Mouse (Mus musculus) hematopoietic stem cell, adult 5-6 weeks (primary cell): Measurements from ENCODE around the gene Cnnm4. TPM values are rescaled to one million over a fixed set of nuclear protein-coding genes. Genes with fewer than 3 reads are reported as not detected.

Experiments used
- ATAC-seq, 2 experiments: fragments of 125-278 bp in 1 of 2; replicated peaks in 1 of 2; 2 replicates each; pipeline ENCODE4 v1.8.0; 2016 to 2017; ENCODE audit warnings: inconsistent platforms in 2 of 2, mild to moderate bottlenecking in 2 of 2, moderate number of reproducible peaks in 2 of 2, low read depth in 1 of 2, moderate TSS enrichment in 1 of 2; ENCODE audit not compliant: low FRiP score in 2 of 2, poor library complexity in 2 of 2, severe bottlenecking in 2 of 2, insufficient read depth in 1 of 2, low TSS enrichment in 1 of 2
- total RNA-seq: library from RNA; stranded (forward); fragments of 172-1452, 232-1000 nt; gene quantifications from 2 replicates; pipeline ENCODE4 v1.2.3, GENCODE M21; 2017

Gene Cnnm4
- total RNA-seq = 8.7 and 9.6 TPM in 2 replicates

DNA sequence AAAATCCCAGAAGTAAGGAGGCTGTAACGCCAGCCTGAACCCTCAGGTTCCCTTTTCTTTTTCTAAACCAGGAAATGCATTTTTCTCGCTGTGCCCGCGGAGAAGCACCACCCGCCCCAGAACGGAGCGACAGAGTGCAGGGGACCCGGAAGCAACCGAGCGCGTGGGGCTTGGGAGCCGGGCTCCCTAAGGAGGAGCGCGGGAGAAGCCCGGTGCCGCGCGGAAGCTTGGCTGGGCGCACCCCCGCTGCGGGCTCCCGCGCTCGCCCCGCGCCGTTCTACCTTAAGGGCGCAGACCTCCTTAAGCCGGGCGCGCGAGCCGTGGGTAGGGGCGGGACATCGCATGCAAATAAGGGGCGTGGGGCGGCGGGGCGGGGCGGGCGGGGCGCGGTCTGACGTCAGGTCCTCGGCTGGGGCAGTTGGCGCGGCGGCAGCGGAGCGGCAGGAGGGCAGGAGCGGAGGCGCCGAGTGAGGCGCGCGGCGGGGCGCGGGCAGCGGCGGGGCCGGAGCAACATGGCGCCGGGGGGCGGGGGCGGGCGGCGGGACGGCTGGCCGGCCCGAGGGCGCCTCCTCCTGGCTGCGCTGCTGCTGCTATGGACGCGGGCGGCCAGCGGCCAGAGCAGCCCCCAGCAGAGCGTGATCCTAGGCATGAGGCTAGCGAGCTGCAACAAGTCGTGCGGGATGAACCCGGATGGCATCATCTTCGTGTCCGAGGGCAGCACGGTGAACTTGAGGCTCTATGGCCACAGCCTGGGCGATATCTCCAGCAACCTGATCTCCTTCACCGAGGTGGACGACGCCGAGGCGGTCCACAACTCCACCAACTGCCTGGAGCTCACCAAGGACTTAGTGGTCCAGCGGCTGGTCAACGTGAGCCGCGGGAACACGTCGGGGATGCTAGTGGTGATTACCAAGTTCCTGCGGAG is at the start of gene Cnnm4:
Gene Cnnm4, plus strand, starts transcription at position 440 of the 925 bp plus-strand sequence.
- peak; percentile 55 to 67 for ATAC-seq

DNA sequence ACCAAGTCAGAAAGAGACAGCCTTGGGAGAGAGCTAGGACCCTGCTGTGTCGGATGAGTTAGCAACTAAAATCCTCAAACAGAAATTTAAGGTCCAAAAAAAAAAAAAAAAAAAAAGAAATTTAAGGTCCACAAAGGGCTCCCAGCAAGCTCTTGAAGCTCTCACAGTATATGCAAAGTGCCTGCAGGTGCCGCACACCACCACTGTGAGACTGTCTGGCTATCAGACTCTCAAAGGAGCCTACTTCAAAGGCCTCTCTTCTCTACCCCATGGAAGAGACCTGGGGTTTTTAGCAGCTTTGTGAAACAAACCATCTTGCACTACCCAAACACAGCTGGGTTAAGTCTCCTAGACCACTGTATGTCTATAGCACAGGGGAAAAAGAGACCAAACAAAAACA is 41.9 kb upstream of the Cnnm4 start:
- no peak for ATAC-seq

- no peak for ATAC-seq
Observed at GRCm38 (mm10) chr1:36432999-36433398, 38.4 kb upstream of the Cnnm4 start.

GRCm38 (mm10) chr1:36433616-36434015 is 37.8 kb upstream of the Cnnm4 start:
- ATAC-seq = no peak

DNA sequence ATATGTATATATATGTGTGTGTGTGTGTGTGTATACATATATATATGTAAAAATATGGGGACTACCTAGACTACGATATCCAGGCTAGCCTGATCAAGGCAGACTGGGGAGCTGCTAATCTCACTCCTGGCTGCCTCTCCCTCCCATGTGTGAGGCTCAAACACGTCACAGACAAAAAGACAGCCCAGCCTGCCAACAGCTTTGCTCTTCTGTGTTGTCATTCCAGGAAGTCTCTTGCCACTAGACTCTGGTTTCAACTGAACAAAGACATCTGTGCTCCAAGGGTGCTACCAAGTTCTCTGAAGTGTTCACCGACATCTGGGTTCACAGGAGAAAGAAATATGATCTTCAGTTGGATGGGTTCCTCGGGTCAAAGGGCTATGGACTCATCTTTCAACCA is 36.3 kb upstream of the Cnnm4 start:
- ATAC-seq = no peak

DNA sequence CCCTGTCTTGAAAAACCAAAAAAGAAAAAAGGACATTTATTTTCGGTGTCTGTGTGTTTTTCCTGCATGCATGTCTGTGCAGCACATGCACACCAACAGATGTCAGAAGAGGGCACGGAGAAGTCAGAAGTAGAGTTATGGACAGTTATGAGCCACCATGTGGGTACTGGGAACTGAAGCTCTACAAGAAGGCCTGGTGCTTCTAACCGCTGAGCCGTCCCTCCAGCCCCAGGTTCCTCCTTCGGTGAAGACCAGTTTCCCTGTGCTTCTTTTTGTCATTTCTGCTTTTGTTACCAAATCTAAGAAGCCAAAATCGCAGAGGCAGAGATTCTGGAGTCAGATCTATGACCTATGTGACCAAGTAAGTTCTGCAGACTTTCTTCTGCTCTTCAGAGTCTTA is 34.9 kb upstream of the Cnnm4 start:
- ATAC-seq = no peak

- ATAC-seq = no peak
Observed at GRCm38 (mm10) chr1:36437223-36437622, 34.2 kb upstream of the Cnnm4 start.

GRCm38 (mm10) chr1:36441101-36441500 is 30.3 kb upstream of the Cnnm4 start:
- no peak for ATAC-seq

GRCm38 (mm10) chr1:36444471-36445464 is 26.7 kb upstream of the Cnnm4 start, which contains the start of gene Lman2l:
Gene Lman2l (minus strand): TSS chr1:36445271.
- peak; percentile 100 for ATAC-seq

DNA sequence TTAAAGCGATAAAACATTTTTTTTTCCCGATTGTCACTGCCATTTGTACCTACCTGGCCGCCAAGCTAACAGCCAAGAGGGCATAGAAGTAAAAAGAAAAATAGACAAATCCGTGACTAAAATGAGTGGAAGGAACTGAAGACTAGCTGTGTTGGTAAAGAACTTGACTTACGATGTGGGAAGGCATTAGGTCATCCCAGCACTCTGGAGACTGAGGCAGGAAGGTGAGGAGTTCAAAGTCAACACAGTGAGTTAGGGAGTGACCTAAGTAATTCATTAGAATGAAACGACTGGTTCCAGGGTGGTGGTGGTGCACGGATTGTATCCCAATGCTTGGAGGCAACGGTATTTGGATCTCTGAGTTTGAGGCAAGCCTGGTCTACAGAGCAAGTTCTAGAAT is 25.9 kb upstream of the Cnnm4 start:
- ATAC-seq = no peak

GRCm38 (mm10) chr1:36446106-36446824 is 25.2 kb upstream of the Cnnm4 start:
- ATAC-seq = peak; percentile 33 to 40; a peak in 1 of 4 replicates

DNA sequence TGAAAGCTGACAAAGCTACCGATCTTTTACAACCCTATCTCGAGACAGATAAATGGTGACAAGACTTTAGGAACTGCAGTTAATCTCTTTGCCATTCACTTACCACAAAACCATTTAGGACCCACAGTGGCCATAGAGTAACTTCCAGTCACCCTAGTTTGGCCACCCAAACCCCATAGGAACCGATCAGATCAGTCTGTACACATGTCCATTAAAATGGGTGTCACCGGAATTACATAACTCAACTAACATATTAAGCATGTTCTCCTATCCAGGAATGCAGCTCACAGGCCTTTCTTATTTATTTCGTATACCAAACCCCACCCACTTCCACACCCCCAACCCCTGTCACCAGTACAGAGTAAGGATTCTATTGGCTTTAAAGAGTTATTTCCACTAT is 24.6 kb upstream of the Cnnm4 start:
- no peak for ATAC-seq

GRCm38 (mm10) chr1:36454055-36454815 is 17.2 kb upstream of the Cnnm4 start:
- no peak for ATAC-seq

DNA sequence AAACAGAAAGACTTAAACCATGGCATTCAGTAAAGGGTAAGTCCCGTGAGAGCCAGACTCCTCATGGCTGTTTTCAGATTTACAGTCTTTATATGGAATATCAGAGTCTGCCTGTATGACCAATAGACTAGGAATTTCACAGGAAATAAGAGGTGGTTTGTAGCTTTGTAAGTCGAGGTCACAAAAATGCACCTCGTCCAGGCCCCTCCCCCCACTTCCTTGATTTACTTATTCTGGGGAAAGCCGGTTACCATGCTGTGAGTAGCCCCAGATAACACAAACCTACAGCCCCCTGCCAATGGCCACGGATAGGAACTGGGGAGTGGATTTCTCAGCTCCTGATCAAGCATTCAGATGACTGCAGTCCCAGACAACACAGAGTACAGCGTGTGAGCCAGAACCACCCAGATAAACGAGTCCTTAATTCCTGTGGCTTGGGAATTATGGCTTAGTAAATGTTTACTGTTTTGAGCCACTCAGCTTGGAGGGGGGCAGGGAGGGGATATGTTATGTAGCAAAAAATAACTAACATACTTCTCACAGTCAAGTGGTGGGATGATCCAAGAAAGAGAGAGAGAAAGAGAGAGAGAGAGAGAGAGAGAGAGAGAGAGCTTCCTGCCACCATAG is 13.9 kb upstream of the Cnnm4 start:
- no peak for ATAC-seq

DNA sequence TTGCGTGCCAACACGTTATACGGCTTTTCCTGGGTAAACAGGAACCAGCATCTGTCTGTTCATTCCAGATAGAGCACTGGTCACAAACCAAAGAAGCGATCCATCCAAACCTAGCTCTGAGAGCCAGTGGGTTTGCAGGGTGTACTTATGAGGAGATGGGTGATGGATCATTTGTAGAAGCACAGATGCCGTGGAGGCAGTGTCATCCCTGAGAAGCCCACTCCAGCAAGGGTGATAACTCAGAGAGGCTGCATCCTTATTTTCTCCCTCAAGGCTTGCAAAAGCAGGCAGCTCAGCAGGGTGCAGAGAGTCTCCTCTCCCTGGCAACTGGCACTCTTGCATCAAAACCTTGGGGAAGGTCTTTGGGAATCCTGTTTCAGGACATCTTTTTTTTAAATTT is 13.3 kb upstream of the Cnnm4 start:
- 0 out of 4 replicates have a peak, but pooled peaks of 1 of the 2 experiments have one; percentile 35 for ATAC-seq

DNA sequence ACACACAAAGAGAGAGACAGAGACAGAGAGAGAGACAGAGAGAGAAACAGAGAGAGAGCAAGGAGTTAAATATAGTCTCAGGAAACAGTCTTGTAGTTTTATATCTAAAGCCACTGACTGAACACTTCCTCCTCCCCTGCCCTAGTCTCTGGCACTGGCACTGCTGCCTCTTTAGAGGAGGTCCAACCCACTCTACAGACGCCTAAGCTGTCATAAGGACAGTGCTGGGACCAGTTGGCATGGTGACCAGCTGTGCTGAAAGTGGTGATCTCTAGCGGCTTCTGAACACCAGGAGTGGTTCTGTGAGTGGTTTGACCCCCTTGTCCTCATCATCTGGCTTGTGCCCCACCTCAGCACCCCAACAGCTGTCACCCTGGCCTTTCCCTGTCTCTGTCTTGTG is 9.6 kb upstream of the Cnnm4 start:
- peak; percentile 87 for ATAC-seq
